Mouse (Mus musculus): ENCODE data around the gene Aldh4a1. TPM values are rescaled to one million over a fixed set of nuclear protein-coding genes. Genes with fewer than 3 reads are reported as not detected.

The Aldh4a1 gene
- polyA plus RNA-seq, 1 experiment from 2014 or later: 29.5 TPM

- 25% methylated on average over 7 of the region's 7 CpGs for WGBS
- Histone ChIP-seq H3K27me3 (peaks cover 15% of the 10 kb centered on the region; the same call in 1 of the 2 replicates), H3K27ac (no peak overlapping the region), H3K9ac (0 out of 2 replicates have a peak overlapping the region, but pooled peaks have one; percentile 40), H3K4me2 (no peak overlapping the region), H3K4me3 (no peak overlapping the region), H3K9me3 (no peaks in the 10 kb centered on the region), H3K36me3 (no peaks in the 10 kb centered on the region), H3K4me1 (peaks cover 11% of the 10 kb centered on the region)
- ATAC-seq (ENCODE audit: insufficient number of reproducible peaks, insufficient read depth, low FRiP score, low TSS enrichment, low read depth): no peak
These were observed 67.1 kb downstream of the Aldh4a1 start for GRCm38 (mm10) chr4:139689627-139690269.

GRCm38 (mm10) chr4:139693315-139693714, 70.6 kb downstream of the Aldh4a1 start:
- no peak overlapping the region for H3K4me3 ChIP-seq
- no peaks in the 10 kb centered on the region for H3K36me3 ChIP-seq
- H3K9me3 ChIP-seq: no peaks in the 10 kb centered on the region
- no peak overlapping the region for H3K27ac ChIP-seq
- H3K9ac ChIP-seq: no peak overlapping the region
- ATAC-seq (ENCODE audit: insufficient number of reproducible peaks, insufficient read depth, low FRiP score, low TSS enrichment, low read depth): no peak
- 23% methylated on average over 5 of the region's 5 CpGs for WGBS
- H3K4me1 ChIP-seq: peaks cover 21% of the 10 kb centered on the region
- no peak overlapping the region for H3K4me2 ChIP-seq
- H3K27me3 ChIP-seq: peaks cover 23% of the 10 kb centered on the region

GRCm38 (mm10) chr4:139697755-139698154, 75.1 kb downstream of the Aldh4a1 start:
- no peak for ATAC-seq (ENCODE audit: insufficient number of reproducible peaks, insufficient read depth, low FRiP score, low TSS enrichment, low read depth)
- Histone ChIP-seq H3K4me2 (no peak overlapping the region), H3K4me1 (peaks cover 16% of the 10 kb centered on the region), H3K9me3 (no peaks in the 10 kb centered on the region), H3K9ac (no peak overlapping the region), H3K27ac (no peak overlapping the region), H3K27me3 (peaks cover 16% of the 10 kb centered on the region), H3K36me3 (no peaks in the 10 kb centered on the region), H3K4me3 (no peak overlapping the region)
- 9% methylated on average over 9 of the region's 9 CpGs for WGBS

- ATAC-seq (ENCODE audit: insufficient number of reproducible peaks, insufficient read depth, low FRiP score, low TSS enrichment, low read depth): no peak
- peaks cover 16% of the 10 kb centered on the region for H3K4me1 ChIP-seq
- H3K27ac ChIP-seq: no peak overlapping the region
- 51% methylated on average over 8 of the region's 8 CpGs for WGBS
- H3K27me3 ChIP-seq: peaks cover 14% of the 10 kb centered on the region
- no peak overlapping the region for H3K9ac ChIP-seq
- no peak overlapping the region for H3K4me3 ChIP-seq
- H3K4me2 ChIP-seq: no peak overlapping the region
- H3K9me3 ChIP-seq: no peaks in the 10 kb centered on the region
- no peaks in the 10 kb centered on the region for H3K36me3 ChIP-seq
These were observed 75.9 kb downstream of the Aldh4a1 start for GRCm38 (mm10) chr4:139698602-139699001.

Small RNA genes within 50 kb of the gene (microRNA-seq; reads per million reads assigned to microRNA genes)
- not detected for gene Gm25571
- gene Mir7020: not detected

Other genes with a start within 250 kb of the Aldh4a1 start
- 4.0 and 4.3 TPM in 2 replicates for gene Iffo2, start 92.3 kb upstream of the Aldh4a1 start, polyA plus RNA-seq (2015; fragmentation: Nextera tagmentation; extraction: Ambion mirVana)
- gene Gm21969, start 19.7 kb upstream of the Aldh4a1 start, polyA plus RNA-seq (2015; fragmentation: Nextera tagmentation; extraction: Ambion mirVana): not detected in 2 replicates
- gene Tas1r2, start 30.7 kb downstream of the Aldh4a1 start, polyA plus RNA-seq (2015; fragmentation: Nextera tagmentation; extraction: Ambion mirVana): not detected in 2 replicates
- 2.5 and 3.5 TPM in 2 replicates for gene Pax7, start 210.7 kb downstream of the Aldh4a1 start, polyA plus RNA-seq (2015; fragmentation: Nextera tagmentation; extraction: Ambion mirVana)

All from embryonic facial prominence, embryonic 13.5 days (tissue).